Mouse (Mus musculus): ENCODE measurements at regions not wholly inside any gene's neighbourhood (a gene's known extent, or its start where the extent isn't known, plus 50 kb on each side); places are given as distances from the start of the nearest gene placed in this dataset.

- Histone ChIP-seq H3K4me1 (peaks cover 12% of the 10 kb centered on the region; the same call in 1 of the 2 replicates), H3K36me3 (no peaks in the 10 kb centered on the region), H3K4me2 (no peak overlapping the region), H3K27ac (no peak overlapping the region), H3K27me3 (peaks cover 5% of the 10 kb centered on the region; the same call in 1 of the 2 replicates), H3K4me3 (replicated peaks) (no peak overlapping the region), H3K9me3 (replicated peaks) (peaks cover 5% of the 10 kb centered on the region; the same call in 1 of the 2 replicates), H3K9ac (no peak overlapping the region)
- WGBS: 94% methylated on average over 1 of the region's 1 CpGs
- no peak for ATAC-seq (replicated peaks; ENCODE audit: low FRiP score)
Observed at GRCm38 (mm10) chr17:45799725-45800124, 66.1 kb upstream of the 1600014C23Rik start.

- no peaks in the 10 kb centered on the region for H3K36me3 ChIP-seq
- ATAC-seq (replicated peaks; ENCODE audit: low FRiP score): no peak
- H3K9ac ChIP-seq: no peak overlapping the region
- no peaks in the 10 kb centered on the region for H3K27me3 ChIP-seq
- H3K4me3 ChIP-seq (replicated peaks): no peak overlapping the region
- H3K4me2 ChIP-seq: no peak overlapping the region
- 54% methylated on average over 11 of the region's 11 CpGs for WGBS
- H3K27ac ChIP-seq: no peak overlapping the region
- peaks cover 5% of the 10 kb centered on the region; the same call in 1 of the 2 replicates for H3K9me3 ChIP-seq (replicated peaks)
- H3K4me1 ChIP-seq: peaks cover 12% of the 10 kb centered on the region; the same call in 1 of the 2 replicates
Observed at GRCm38 (mm10) chr17:45798996-45799395, 65.4 kb upstream of the 1600014C23Rik start.

DNA sequence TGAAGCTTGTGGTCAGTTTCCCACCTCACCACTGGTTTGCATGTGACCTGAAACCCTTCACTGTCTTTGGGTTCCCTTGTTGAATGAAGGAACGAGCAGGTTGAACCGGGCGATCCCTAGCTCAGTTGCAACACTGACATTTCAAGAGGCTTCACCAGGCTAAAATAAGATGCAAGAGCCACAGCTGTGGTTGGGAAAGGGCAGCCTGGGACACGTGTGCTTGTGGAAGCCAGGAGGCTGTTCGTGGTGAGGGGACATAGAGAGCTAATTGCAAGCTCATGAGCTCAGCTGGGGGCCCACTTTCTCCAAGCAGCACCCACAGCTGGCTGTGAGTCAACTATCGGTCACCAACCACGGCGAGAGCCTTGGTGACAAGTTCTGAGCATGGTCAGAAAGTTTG is 64.8 kb upstream of the 1600014C23Rik start:
- Histone ChIP-seq H3K27me3 (no peaks in the 10 kb centered on the region), H3K27ac (no peak overlapping the region), H3K9ac (no peak overlapping the region), H3K4me3 (replicated peaks) (no peak overlapping the region), H3K9me3 (replicated peaks) (peaks cover 5% of the 10 kb centered on the region; the same call in 1 of the 2 replicates), H3K36me3 (no peaks in the 10 kb centered on the region), H3K4me2 (no peak overlapping the region), H3K4me1 (peaks cover 12% of the 10 kb centered on the region; the same call in 1 of the 2 replicates)
- ATAC-seq (replicated peaks; ENCODE audit: low FRiP score): no peak
- 81% methylated on average over 8 of the region's 8 CpGs for WGBS

DNA sequence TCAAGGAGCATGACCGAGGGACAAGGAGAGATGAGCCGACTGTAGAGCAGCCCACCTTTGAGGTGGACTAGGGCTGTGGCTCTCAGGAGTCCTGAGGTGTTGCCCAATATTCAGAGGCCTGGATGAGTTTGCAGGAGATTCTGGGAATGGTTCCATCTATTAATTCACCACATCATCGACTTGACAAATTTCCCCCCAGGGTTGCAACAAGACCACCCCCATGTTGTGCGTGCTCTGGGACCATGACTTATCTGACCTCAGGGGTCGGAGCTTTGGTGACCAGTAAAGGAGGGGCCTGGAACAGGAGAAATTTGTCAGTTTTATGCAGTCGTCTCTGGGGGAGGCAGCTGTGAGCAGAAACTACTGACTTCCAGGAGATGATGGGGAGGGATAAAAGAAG is 63.5 kb upstream of the 1600014C23Rik start:
- Histone ChIP-seq H3K27ac (no peak overlapping the region), H3K9me3 (replicated peaks) (peaks cover 5% of the 10 kb centered on the region; the same call in 1 of the 2 replicates), H3K4me1 (peaks cover 8% of the 10 kb centered on the region; the same call in 1 of the 2 replicates), H3K4me3 (replicated peaks) (no peak overlapping the region), H3K9ac (no peak overlapping the region), H3K36me3 (no peaks in the 10 kb centered on the region), H3K27me3 (no peaks in the 10 kb centered on the region), H3K4me2 (no peak overlapping the region)
- WGBS: 45% methylated on average over 6 of the region's 6 CpGs
- no peak for ATAC-seq (replicated peaks; ENCODE audit: low FRiP score)

DNA sequence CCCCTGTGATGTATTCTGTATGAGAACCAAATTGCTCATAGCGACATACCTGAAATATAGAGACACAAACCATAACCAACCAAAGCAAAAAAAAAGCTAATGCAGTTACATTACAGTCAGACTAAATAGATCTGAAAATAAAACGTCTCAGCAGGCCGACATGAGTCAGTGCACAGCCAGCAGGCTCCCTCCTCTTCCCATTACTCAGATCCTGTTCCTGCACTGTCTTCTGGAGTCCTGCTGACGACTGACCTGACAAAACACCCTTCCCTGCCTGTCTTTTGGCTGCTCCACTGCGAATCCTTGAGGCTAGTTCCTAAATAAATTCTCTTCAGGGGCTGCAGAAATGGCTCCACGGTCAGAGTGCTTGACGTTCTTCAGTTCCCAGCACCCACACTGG is 61.3 kb upstream of the 1600014C23Rik start:
- no peaks in the 10 kb centered on the region for H3K27me3 ChIP-seq
- no peak overlapping the region for H3K9ac ChIP-seq
- WGBS: 81% methylated on average over 7 of the region's 7 CpGs
- no peak overlapping the region for H3K27ac ChIP-seq
- no peak overlapping the region for H3K4me3 ChIP-seq (replicated peaks)
- H3K36me3 ChIP-seq: no peaks in the 10 kb centered on the region
- no peak overlapping the region for H3K4me2 ChIP-seq
- no peak for ATAC-seq (replicated peaks; ENCODE audit: low FRiP score)
- H3K4me1 ChIP-seq: peaks cover 8% of the 10 kb centered on the region; the same call in 1 of the 2 replicates
- H3K9me3 ChIP-seq (replicated peaks): no peaks in the 10 kb centered on the region

- no peaks in the 10 kb centered on the region for H3K36me3 ChIP-seq
- no peak overlapping the region for H3K4me3 ChIP-seq (replicated peaks)
- no peaks in the 10 kb centered on the region for H3K27me3 ChIP-seq
- H3K4me1 ChIP-seq: peaks cover 8% of the 10 kb centered on the region; the same call in 1 of the 2 replicates
- H3K9me3 ChIP-seq (replicated peaks): no peaks in the 10 kb centered on the region
- no peak overlapping the region for H3K4me2 ChIP-seq
- no peak for ATAC-seq (replicated peaks; ENCODE audit: low FRiP score)
- no peak overlapping the region for H3K27ac ChIP-seq
- WGBS: 69% methylated on average over 8 of the region's 8 CpGs
- H3K9ac ChIP-seq: no peak overlapping the region
Observed at GRCm38 (mm10) chr17:45790959-45791520, 57.4 kb upstream of the 1600014C23Rik start.

GRCm38 (mm10) chr17:45789777-45790176 is 56.1 kb upstream of the 1600014C23Rik start:
- ATAC-seq (replicated peaks; ENCODE audit: low FRiP score): no peak
- no peak overlapping the region for H3K4me3 ChIP-seq (replicated peaks)
- no peak overlapping the region for H3K4me2 ChIP-seq
- WGBS: 48% methylated on average over 6 of the region's 6 CpGs
- no peaks in the 10 kb centered on the region for H3K9me3 ChIP-seq (replicated peaks)
- H3K9ac ChIP-seq: no peak overlapping the region
- no peaks in the 10 kb centered on the region for H3K27me3 ChIP-seq
- H3K4me1 ChIP-seq: peaks cover 16% of the 10 kb centered on the region
- no peak overlapping the region for H3K27ac ChIP-seq
- H3K36me3 ChIP-seq: no peaks in the 10 kb centered on the region

- 0 out of 2 replicates have a peak, but pooled peaks have one; percentile 22 for ATAC-seq (replicated peaks; ENCODE audit: low FRiP score)
- no peak overlapping the region for H3K4me3 ChIP-seq (replicated peaks)
- H3K4me1 ChIP-seq: peaks cover 15% of the 10 kb centered on the region
- no peaks in the 10 kb centered on the region for H3K27me3 ChIP-seq
- 54% methylated on average over 10 of the region's 10 CpGs for whole genome bisulfite sequencing
- H3K9ac ChIP-seq: no peak overlapping the region
- no peak overlapping the region for H3K27ac ChIP-seq
- no peaks in the 10 kb centered on the region for H3K36me3 ChIP-seq
- no peak overlapping the region for H3K4me2 ChIP-seq
- no peaks in the 10 kb centered on the region for H3K9me3 ChIP-seq (replicated peaks)
Observed at GRCm38 (mm10) chr17:45784905-45785304, 51.3 kb upstream of the 1600014C23Rik start.

DNA sequence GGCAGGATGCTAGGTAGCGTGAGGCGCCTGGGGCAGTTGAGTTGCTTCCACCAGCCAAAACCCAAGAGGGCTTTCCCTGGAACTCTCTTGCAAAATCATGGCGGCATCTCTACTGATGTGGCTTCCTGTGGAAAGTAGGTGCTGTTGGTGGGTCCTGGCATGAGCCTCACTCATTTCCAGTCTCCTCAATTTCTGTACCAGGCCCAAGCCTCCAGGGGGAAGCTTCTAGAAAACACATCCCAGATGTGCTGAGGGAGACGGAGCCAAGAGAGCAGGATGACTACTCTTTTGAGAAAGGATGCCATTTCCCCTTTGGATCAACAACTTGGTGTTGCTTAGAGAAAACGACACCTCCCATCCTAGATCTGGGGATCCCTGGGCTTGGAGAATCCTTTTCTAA is 50.9 kb upstream of the 1600014C23Rik start:
- peaks cover 11% of the 10 kb centered on the region for H3K4me1 ChIP-seq
- no peak overlapping the region for H3K27ac ChIP-seq
- 93% methylated on average over 5 of the region's 5 CpGs for WGBS
- H3K36me3 ChIP-seq: no peaks in the 10 kb centered on the region
- ATAC-seq (replicated peaks; ENCODE audit: low FRiP score): no peak
- no peak overlapping the region for H3K4me2 ChIP-seq
- H3K9ac ChIP-seq: no peak overlapping the region
- H3K27me3 ChIP-seq: no peaks in the 10 kb centered on the region
- H3K9me3 ChIP-seq (replicated peaks): no peaks in the 10 kb centered on the region
- no peak overlapping the region for H3K4me3 ChIP-seq (replicated peaks)

All from kidney, embryonic 15.5 days (tissue).